Mouse (Mus musculus) thymus, adult 2 months (tissue): ENCODE results near the gene Cnot6. TPM values are rescaled to one million over a fixed set of nuclear protein-coding genes. Genes with fewer than 3 reads are reported as not detected.

Experiments
- DNase-seq: peaks from one replicate; pipeline ENCODE4 v3.0.0; 2021
- H3K27ac ChIP-seq: fragments of 200-500 bp; 2 replicates; pipeline ENCODE4 v1.5.1; 2012; ENCODE audit warnings: low read length, control low read depth; ENCODE audit not compliant: control insufficient read depth, insufficient read depth
- H3K27me3 ChIP-seq: fragments of 200-500 bp; 2 replicates; pipeline ENCODE4 v1.6.1; 2012; ENCODE audit warnings: mild to moderate bottlenecking, low read length, moderate library complexity, mixed read lengths; ENCODE audit not compliant: control insufficient read depth, insufficient read depth
- H3K36me3 ChIP-seq: fragments of 200-500 bp; 2 replicates; pipeline ENCODE4 v1.6.1; 2012; ENCODE audit warnings: mild to moderate bottlenecking, low read length, moderate library complexity; ENCODE audit not compliant: control insufficient read depth, insufficient read depth
- H3K4me1 ChIP-seq: fragments of 200-500 bp; replicated peaks from 2 replicates; pipeline ENCODE4 v1.6.1; 2012; ENCODE audit warnings: low read length; ENCODE audit not compliant: control insufficient read depth, insufficient read depth
- H3K4me3 ChIP-seq: fragments of 200-500 bp; 2 replicates; pipeline ENCODE4 v1.5.1; 2012; ENCODE audit warnings: mild to moderate bottlenecking, low read length, control low read depth, moderate library complexity; ENCODE audit not compliant: control insufficient read depth, insufficient read depth
- CTCF ChIP-seq: fragments of 200-500 bp; IDR thresholded peaks from 2 replicates; pipeline ENCODE4 v1.5.1; 2012; ENCODE audit warnings: mild to moderate bottlenecking, control low read depth, low read length, moderate library complexity, borderline replicate concordance; ENCODE audit not compliant: control insufficient read depth, poor library complexity, insufficient read depth; ENCODE audit errors: extremely low read depth
- POLR2A ChIP-seq: fragments of 200-500 bp; IDR thresholded peaks from 2 replicates; pipeline ENCODE4 v1.6.1; 2012; ENCODE audit warnings: mild to moderate bottlenecking, low read length, control low read depth, moderate library complexity; ENCODE audit not compliant: control insufficient read depth, poor library complexity, insufficient read depth; ENCODE audit errors: extremely low read depth
- WGBS: fragments of 180-500 bp; shearing (Covaris S2); methylation state at CpG from one replicate; pipeline ENCODE4 v1.1.7; 2018; 5-methylcytosine and 5-hydroxymethylcytosine counted together
- polyA plus RNA-seq: library from polyadenylated mRNA; depleted of rRNA; stranded (reverse); fragments of >200 nt; gene quantifications from 2 replicates; pipeline ENCODE4 v1.2.3, GENCODE M21; 2012; rRNA removed

Gene Cnot6
- 40.3 and 44.2 TPM in 2 replicates for polyA plus RNA-seq

- Histone ChIP-seq H3K36me3 (no peaks in the 10 kb centered on the region), H3K27ac (peak within 1 kb of the TSS; percentile 55), H3K4me3 (peak within 1 kb of the TSS; percentile 92), H3K4me1 (peaks cover 10% of the 10 kb centered on the region), H3K27me3 (no peaks in the 10 kb centered on the region)
- WGBS, result 1% methylated on average over 62 of the region's 65 CpGs
- DNase-seq, result peak; percentile 99
- TF ChIP-seq CTCF, result 0 out of 2 replicates have a peak, but pooled peaks have one; percentile 42
- TF ChIP-seq POLR2A, result peak; percentile 83
These were observed at the start of gene Cnot6 for GRCm38 (mm10) chr11:49712555-49713335. TSS of gene Cnot6 (minus strand) at chr11:49712723.

- no peak for DNase-seq
- no peaks in the 10 kb centered on the region for H3K36me3 ChIP-seq
- H3K4me3 ChIP-seq, result no peak overlapping the region
- no peak for TF ChIP-seq CTCF
- no peak for TF ChIP-seq POLR2A
- no peak overlapping the region for H3K27ac ChIP-seq
- H3K27me3 ChIP-seq, result no peaks in the 10 kb centered on the region
- peaks cover 21% of the 10 kb centered on the region for H3K4me1 ChIP-seq
- WGBS, result 98% methylated on average over 5 of the region's 5 CpGs
These were observed 48.6 kb upstream of the Cnot6 start for GRCm38 (mm10) chr11:49761130-49761529.

- TF ChIP-seq CTCF, result no peak
- TF ChIP-seq POLR2A, result no peak
- no peak for DNase-seq
- Histone ChIP-seq H3K27ac (no peak overlapping the region), H3K4me1 (peaks cover 8% of the 10 kb centered on the region), H3K4me3 (no peak overlapping the region), H3K27me3 (no peaks in the 10 kb centered on the region), H3K36me3 (no peaks in the 10 kb centered on the region)
- 99% methylated on average over 3 of the region's 3 CpGs for WGBS
These were observed 45.6 kb upstream of the Cnot6 start for GRCm38 (mm10) chr11:49758096-49758495.

GRCm38 (mm10) chr11:49754958-49755665 lies 42.6 kb upstream of the Cnot6 start:
- Histone ChIP-seq H3K4me3 (no peak overlapping the region), H3K27ac (no peak overlapping the region), H3K4me1 (peaks cover 8% of the 10 kb centered on the region), H3K36me3 (no peaks in the 10 kb centered on the region), H3K27me3 (no peaks in the 10 kb centered on the region)
- 52% methylated on average over 12 of the region's 12 CpGs for WGBS
- TF ChIP-seq CTCF (no peak), POLR2A (no peak)
- DNase-seq, result no peak

- H3K27ac ChIP-seq, result no peak overlapping the region
- H3K4me3 ChIP-seq, result no peak overlapping the region
- TF ChIP-seq CTCF, result no peak
- TF ChIP-seq POLR2A, result no peak
- H3K27me3 ChIP-seq, result no peaks in the 10 kb centered on the region
- DNase-seq, result no peak
- H3K4me1 ChIP-seq, result no peaks in the 10 kb centered on the region
- WGBS, result 95% methylated on average over 1 of the region's 1 CpGs
- H3K36me3 ChIP-seq, result no peaks in the 10 kb centered on the region
These were observed 34.2 kb upstream of the Cnot6 start for GRCm38 (mm10) chr11:49746756-49747155.

GRCm38 (mm10) chr11:49745839-49746238 lies 33.3 kb upstream of the Cnot6 start:
- Histone ChIP-seq H3K4me1 (no peaks in the 10 kb centered on the region), H3K4me3 (no peak overlapping the region), H3K27me3 (no peaks in the 10 kb centered on the region), H3K27ac (no peak overlapping the region), H3K36me3 (no peaks in the 10 kb centered on the region)
- no peak for DNase-seq
- WGBS, result 87% methylated on average over 3 of the region's 3 CpGs
- TF ChIP-seq POLR2A (no peak), CTCF (no peak)

- H3K27me3 ChIP-seq, result no peaks in the 10 kb centered on the region
- no peaks in the 10 kb centered on the region for H3K36me3 ChIP-seq
- DNase-seq, result no peak
- H3K4me3 ChIP-seq, result no peak overlapping the region
- H3K27ac ChIP-seq, result no peak overlapping the region
- H3K4me1 ChIP-seq, result no peaks in the 10 kb centered on the region
- TF ChIP-seq CTCF, result no peak
- TF ChIP-seq POLR2A, result no peak
These were observed 32.5 kb upstream of the Cnot6 start for GRCm38 (mm10) chr11:49744981-49745380.
